Mouse (Mus musculus) kidney, postnatal 10 days (tissue): Measurements from ENCODE around the gene Brpf1.

Experiments used
- DNase-seq: peaks from one replicate; pipeline ENCODE4 v3.0.0; 2021; ENCODE audit warnings: mixed read lengths

Gene Brpf1

GRCm38 (mm10) chr6:113361476-113361875, 54.5 kb downstream of the Brpf1 start:
- no peak for DNase-seq

GRCm38 (mm10) chr6:113362241-113362640, 55.3 kb downstream of the Brpf1 start:
- DNase-seq, result no peak

GRCm38 (mm10) chr6:113364518-113365135, 57.7 kb downstream of the Brpf1 start:
- DNase-seq, result no peak

- no peak for DNase-seq
Measured at GRCm38 (mm10) chr6:113366639-113367038, 59.7 kb downstream of the Brpf1 start.

- DNase-seq, result no peak
Measured at GRCm38 (mm10) chr6:113367574-113367973, 60.6 kb downstream of the Brpf1 start.

GRCm38 (mm10) chr6:113368124-113368523, 61.2 kb downstream of the Brpf1 start:
- DNase-seq, result no peak

GRCm38 (mm10) chr6:113368577-113368976, 61.6 kb downstream of the Brpf1 start:
- DNase-seq, result no peak

GRCm38 (mm10) chr6:113370194-113370929, 63.4 kb downstream of the Brpf1 start:
- DNase-seq, result peak; percentile 58

- DNase-seq, result no peak
Measured at GRCm38 (mm10) chr6:113373491-113373890, 66.6 kb downstream of the Brpf1 start.
